Mouse (Mus musculus): ENCODE results near the gene Dcaf6. TPM values are rescaled to one million over a fixed set of nuclear protein-coding genes. Genes with fewer than 3 reads are reported as not detected.
A peak's percentile ranks its signal among the peaks of the same experiment; 100 is the strongest.

Dcaf6 gene
- polyA plus RNA-seq, 1 experiment from 2014 or later = 8.8 TPM

- Histone ChIP-seq H3K9ac (ENCODE audit: low read length) (no peak overlapping the region), H3K4me3 (ENCODE audit: low read depth, low read length) (no peak overlapping the region), H3K4me1 (ENCODE audit: control insufficient read depth, insufficient read depth, low read length) (no peaks in the 10 kb centered on the region), H3K4me2 (ENCODE audit: low read depth) (no peak overlapping the region), H3K9me3 (ENCODE audit: control insufficient read depth, low read length) (no peaks in the 10 kb centered on the region), H3K27ac (ENCODE audit: low read depth, low read length) (no peak overlapping the region), H3K27me3 (ENCODE audit: control insufficient read depth, insufficient read depth, low read length) (no peaks in the 10 kb centered on the region), H3K36me3 (ENCODE audit: control insufficient read depth, insufficient read depth, low read length) (peaks cover 3% of the 10 kb centered on the region; the same call in 1 of the 2 replicates)
- ATAC-seq (ENCODE audit: insufficient read depth, low FRiP score, low TSS enrichment) (no peak), DNase-seq (ENCODE audit: low spot score) (no peak)
- 94% methylated on average over 13 of the region's 13 CpGs for WGBS
These were observed 138.8 kb downstream of the Dcaf6 start for GRCm38 (mm10) chr1:165321393-165321861.

GRCm38 (mm10) chr1:165320141-165320934, 139.9 kb downstream of the Dcaf6 start:
- Histone ChIP-seq H3K4me2 (ENCODE audit: low read depth) (no peak overlapping the region), H3K4me1 (ENCODE audit: control insufficient read depth, insufficient read depth, low read length) (no peaks in the 10 kb centered on the region), H3K9ac (ENCODE audit: low read length) (no peak overlapping the region), H3K27me3 (ENCODE audit: control insufficient read depth, insufficient read depth, low read length) (no peaks in the 10 kb centered on the region), H3K9me3 (ENCODE audit: control insufficient read depth, low read length) (no peaks in the 10 kb centered on the region), H3K27ac (ENCODE audit: low read depth, low read length) (no peak overlapping the region), H3K36me3 (ENCODE audit: control insufficient read depth, insufficient read depth, low read length) (peaks cover 3% of the 10 kb centered on the region; the same call in 1 of the 2 replicates), H3K4me3 (ENCODE audit: low read depth, low read length) (no peak overlapping the region)
- DNase-seq (ENCODE audit: low spot score) (peak; percentile 75), ATAC-seq (ENCODE audit: insufficient read depth, low FRiP score, low TSS enrichment) (peak; percentile 54; the same call in 1 of the 2 replicates)
- 37% methylated on average over 10 of the region's 10 CpGs for WGBS

GRCm38 (mm10) chr1:165316361-165316760, 143.9 kb downstream of the Dcaf6 start:
- no peak overlapping the region for H3K4me2 ChIP-seq (ENCODE audit: low read depth)
- no peak for DNase-seq (ENCODE audit: low spot score)
- no peak for ATAC-seq (ENCODE audit: insufficient read depth, low FRiP score, low TSS enrichment)
- no peak overlapping the region for H3K9ac ChIP-seq (ENCODE audit: low read length)
- H3K4me1 ChIP-seq (ENCODE audit: control insufficient read depth, insufficient read depth, low read length) = no peaks in the 10 kb centered on the region
- H3K4me3 ChIP-seq (ENCODE audit: low read depth, low read length) = no peak overlapping the region
- no peak overlapping the region for H3K27ac ChIP-seq (ENCODE audit: low read depth, low read length)
- WGBS = 40% methylated on average over 11 of the region's 11 CpGs
- H3K27me3 ChIP-seq (ENCODE audit: control insufficient read depth, insufficient read depth, low read length) = no peaks in the 10 kb centered on the region
- H3K9me3 ChIP-seq (ENCODE audit: control insufficient read depth, low read length) = no peaks in the 10 kb centered on the region
- peaks cover 2% of the 10 kb centered on the region for H3K36me3 ChIP-seq (ENCODE audit: control insufficient read depth, insufficient read depth, low read length)

GRCm38 (mm10) chr1:165308180-165308579, 152.1 kb downstream of the Dcaf6 start:
- DNase-seq (ENCODE audit: low spot score) (no peak), ATAC-seq (ENCODE audit: insufficient read depth, low FRiP score, low TSS enrichment) (no peak)
- Histone ChIP-seq H3K4me2 (ENCODE audit: low read depth) (no peak overlapping the region), H3K9ac (ENCODE audit: low read length) (no peak overlapping the region), H3K36me3 (ENCODE audit: control insufficient read depth, insufficient read depth, low read length) (no peaks in the 10 kb centered on the region; the same call in 1 of the 2 replicates), H3K27me3 (ENCODE audit: control insufficient read depth, insufficient read depth, low read length) (no peaks in the 10 kb centered on the region), H3K9me3 (ENCODE audit: control insufficient read depth, low read length) (no peaks in the 10 kb centered on the region), H3K4me3 (ENCODE audit: low read depth, low read length) (no peak overlapping the region), H3K27ac (ENCODE audit: low read depth, low read length) (no peak overlapping the region), H3K4me1 (ENCODE audit: control insufficient read depth, insufficient read depth, low read length) (no peaks in the 10 kb centered on the region)
- 91% methylated on average over 11 of the region's 11 CpGs for WGBS

- H3K36me3 ChIP-seq (ENCODE audit: control insufficient read depth, insufficient read depth, low read length) = no peaks in the 10 kb centered on the region
- no peak overlapping the region for H3K27ac ChIP-seq (ENCODE audit: low read depth, low read length)
- H3K4me2 ChIP-seq (ENCODE audit: low read depth) = no peak overlapping the region
- no peak for DNase-seq (ENCODE audit: low spot score)
- H3K27me3 ChIP-seq (ENCODE audit: control insufficient read depth, insufficient read depth, low read length) = no peaks in the 10 kb centered on the region
- H3K4me3 ChIP-seq (ENCODE audit: low read depth, low read length) = no peak overlapping the region
- H3K9me3 ChIP-seq (ENCODE audit: control insufficient read depth, low read length) = no peaks in the 10 kb centered on the region
- ATAC-seq (ENCODE audit: insufficient read depth, low FRiP score, low TSS enrichment) = no peak
- no peaks in the 10 kb centered on the region for H3K4me1 ChIP-seq (ENCODE audit: control insufficient read depth, insufficient read depth, low read length)
- H3K9ac ChIP-seq (ENCODE audit: low read length) = no peak overlapping the region
- 92% methylated on average over 7 of the region's 7 CpGs for WGBS
These were observed 155.9 kb downstream of the Dcaf6 start for GRCm38 (mm10) chr1:165304341-165304740.

- Histone ChIP-seq H3K36me3 (ENCODE audit: control insufficient read depth, insufficient read depth, low read length) (no peaks in the 10 kb centered on the region), H3K4me1 (ENCODE audit: control insufficient read depth, insufficient read depth, low read length) (no peaks in the 10 kb centered on the region), H3K27ac (ENCODE audit: low read depth, low read length) (no peak overlapping the region), H3K9ac (ENCODE audit: low read length) (no peak overlapping the region), H3K27me3 (ENCODE audit: control insufficient read depth, insufficient read depth, low read length) (no peaks in the 10 kb centered on the region), H3K9me3 (ENCODE audit: control insufficient read depth, low read length) (no peaks in the 10 kb centered on the region), H3K4me2 (ENCODE audit: low read depth) (no peak overlapping the region), H3K4me3 (ENCODE audit: low read depth, low read length) (no peak overlapping the region)
- 93% methylated on average over 6 of the region's 6 CpGs for WGBS
- no peak for DNase-seq (ENCODE audit: low spot score)
- no peak for ATAC-seq (ENCODE audit: insufficient read depth, low FRiP score, low TSS enrichment)
These were observed 157.1 kb downstream of the Dcaf6 start for GRCm38 (mm10) chr1:165303209-165303608.

- Histone ChIP-seq H3K9me3 (ENCODE audit: control insufficient read depth, low read length) (no peaks in the 10 kb centered on the region), H3K4me1 (ENCODE audit: control insufficient read depth, insufficient read depth, low read length) (no peaks in the 10 kb centered on the region), H3K36me3 (ENCODE audit: control insufficient read depth, insufficient read depth, low read length) (no peaks in the 10 kb centered on the region), H3K27me3 (ENCODE audit: control insufficient read depth, insufficient read depth, low read length) (no peaks in the 10 kb centered on the region), H3K27ac (ENCODE audit: low read depth, low read length) (no peak overlapping the region), H3K9ac (ENCODE audit: low read length) (no peak overlapping the region), H3K4me2 (ENCODE audit: low read depth) (no peak overlapping the region), H3K4me3 (ENCODE audit: low read depth, low read length) (no peak overlapping the region)
- DNase-seq (ENCODE audit: low spot score) = no peak
- WGBS = 90% methylated on average over 13 of the region's 13 CpGs
- no peak for ATAC-seq (ENCODE audit: insufficient read depth, low FRiP score, low TSS enrichment)
These were observed 157.6 kb downstream of the Dcaf6 start for GRCm38 (mm10) chr1:165302455-165303208.

GRCm38 (mm10) chr1:165301567-165301966, 158.7 kb downstream of the Dcaf6 start:
- DNase-seq (ENCODE audit: low spot score) = no peak
- no peak for ATAC-seq (ENCODE audit: insufficient read depth, low FRiP score, low TSS enrichment)

More at GRCm38 (mm10) chr1:165301567-165301966, 158.7 kb downstream of the Dcaf6 start:
- H3K4me1 ChIP-seq (ENCODE audit: control insufficient read depth, insufficient read depth, low read length) = no peaks in the 10 kb centered on the region
- no peak overlapping the region for H3K4me3 ChIP-seq (ENCODE audit: low read depth, low read length)
- no peaks in the 10 kb centered on the region for H3K36me3 ChIP-seq (ENCODE audit: control insufficient read depth, insufficient read depth, low read length)
- H3K27me3 ChIP-seq (ENCODE audit: control insufficient read depth, insufficient read depth, low read length) = no peaks in the 10 kb centered on the region
- no peaks in the 10 kb centered on the region for H3K9me3 ChIP-seq (ENCODE audit: control insufficient read depth, low read length)
- no peak overlapping the region for H3K4me2 ChIP-seq (ENCODE audit: low read depth)
- no peak overlapping the region for H3K27ac ChIP-seq (ENCODE audit: low read depth, low read length)
- WGBS = 91% methylated on average over 2 of the region's 2 CpGs
- H3K9ac ChIP-seq (ENCODE audit: low read length) = no peak overlapping the region

Data from neural tube, embryonic 11.5 days (tissue).